Mouse (Mus musculus) MEL (cell line): Measurements from ENCODE around the gene Gpha2. TPM values are rescaled to one million over a fixed set of nuclear protein-coding genes. Genes with fewer than 3 reads are reported as not detected.

ENCODE experiments used
- DNase-seq: peaks from one replicate; pipeline ENCODE4 v3.0.0; 2011; ENCODE audit warnings: low read depth, low spot score
- H3K27ac ChIP-seq: 2 replicates; pipeline ENCODE4 v1.5.1; 2012; ENCODE audit warnings: low read depth, mild to moderate bottlenecking, control low read depth, low read length, moderate library complexity; ENCODE audit not compliant: control insufficient read depth
- H3K27me3 ChIP-seq, 2 experiments: fragments of 150-350 bp in 1 of 2; sonication (generic) in 1 of 2; 2 replicates each; pipeline ENCODE4 v1.6.1; 2012; ENCODE audit warnings: low read length in 2 of 2, mild to moderate bottlenecking in 2 of 2, improper control_type of control experiment in 1 of 2, moderate library complexity in 1 of 2; ENCODE audit not compliant: insufficient read depth in 2 of 2, control insufficient read depth in 1 of 2
- H3K36me3 ChIP-seq, 2 experiments: 2 replicates each; pipeline ENCODE4 v1.6.1; 2012 to 2014; ENCODE audit warnings: low read length in 2 of 2, improper control_type of control experiment in 1 of 2, inconsistent platforms in 1 of 2, mild to moderate bottlenecking in 1 of 2; ENCODE audit not compliant: insufficient read depth in 2 of 2, control insufficient read depth in 1 of 2
- H3K4me1 ChIP-seq, 2 experiments: fragments of 150-350 bp in 1 of 2; sonication (generic) in 1 of 2; 2 replicates each; pipeline ENCODE4 v1.6.1; 2012; ENCODE audit warnings: low read length in 2 of 2, improper control_type of control experiment in 1 of 2, mild to moderate bottlenecking in 1 of 2; ENCODE audit not compliant: insufficient read depth in 2 of 2, control insufficient read depth in 1 of 2
- H3K4me3 ChIP-seq, 2 experiments: fragments of 150-350 bp in 1 of 2; sonication (generic) in 1 of 2; 2 replicates each; pipeline ENCODE4 v1.5.1; 2012; ENCODE audit warnings: low read depth in 2 of 2, low read length in 2 of 2, mild to moderate bottlenecking in 2 of 2, moderate library complexity in 2 of 2, control low read depth in 1 of 2, improper control_type of control experiment in 1 of 2; ENCODE audit not compliant: control insufficient read depth in 1 of 2, insufficient read depth in 1 of 2
- H3K79me2 ChIP-seq: 2 replicates; pipeline ENCODE4 v1.6.1; 2012; ENCODE audit warnings: mild to moderate bottlenecking, low read length, moderate library complexity; ENCODE audit not compliant: control insufficient read depth, poor library complexity, insufficient read depth
- H3K9ac ChIP-seq: 2 replicates; pipeline ENCODE4 v1.6.1; 2012; ENCODE audit warnings: low read depth, mild to moderate bottlenecking, control low read depth, low read length, moderate library complexity; ENCODE audit not compliant: control insufficient read depth, poor library complexity, severe bottlenecking
- H3K9me3 ChIP-seq: fragments of 150-350 bp; sonication (generic); replicated peaks from 2 replicates; pipeline ENCODE4 v1.6.1; 2012; ENCODE audit warnings: mild to moderate bottlenecking, low read length, improper control_type of control experiment, moderate library complexity; ENCODE audit not compliant: insufficient read depth
- CTCF ChIP-seq, 3 experiments: IDR thresholded peaks in 2 of 3; conservative IDR thresholded peaks in 1 of 3; 2 replicates each; pipeline ENCODE4 v1.5.1; 2011 to 2012; ENCODE audit warnings: low read length in 3 of 3, low read depth in 2 of 3, mild to moderate bottlenecking in 2 of 3, improper control_type of control experiment in 1 of 3, inconsistent platforms in 1 of 3, mixed read lengths in 1 of 3, moderate library complexity in 1 of 3; ENCODE audit not compliant: control insufficient read depth in 1 of 3, insufficient read depth in 1 of 3, poor library complexity in 1 of 3, severe bottlenecking in 1 of 3
- E2F4 ChIP-seq: IDR thresholded peaks from 2 replicates; pipeline ENCODE4 v1.6.1; 2011; ENCODE audit warnings: low read depth, low read length, improper control_type of control experiment, borderline replicate concordance
- ELF1 ChIP-seq: IDR thresholded peaks from 2 replicates; pipeline ENCODE4 v1.6.1; 2014; ENCODE audit warnings: low read depth, mild to moderate bottlenecking, inconsistent platforms, low read length, improper control_type of control experiment, moderate library complexity
- EP300 ChIP-seq, 2 experiments: IDR thresholded peaks; 2 replicates each; pipeline ENCODE4 v1.6.1; 2011; ENCODE audit warnings: improper control_type of control experiment in 2 of 2, low read length in 2 of 2, low read depth in 1 of 2, mild to moderate bottlenecking in 1 of 2
- ETS1 ChIP-seq: IDR thresholded peaks from 2 replicates; pipeline ENCODE4 v1.6.1; 2012; ENCODE audit warnings: low read depth, mild to moderate bottlenecking, inconsistent platforms, low read length, improper control_type of control experiment, moderate library complexity
- GABPA ChIP-seq: IDR thresholded peaks from 2 replicates; pipeline ENCODE4 v1.6.1; 2012; ENCODE audit warnings: low read depth, mild to moderate bottlenecking, inconsistent platforms, low read length, improper control_type of control experiment, moderate library complexity
- GATA1 ChIP-seq: IDR thresholded peaks from 2 replicates; pipeline ENCODE4 v1.6.1; 2011; ENCODE audit warnings: low read depth, low read length, improper control_type of control experiment
- HCFC1 ChIP-seq: IDR thresholded peaks from 2 replicates; pipeline ENCODE4 v1.6.1; 2012; ENCODE audit warnings: low read depth, mild to moderate bottlenecking, inconsistent platforms, low read length, improper control_type of control experiment, moderate library complexity
- JUND ChIP-seq: IDR thresholded peaks from 2 replicates; pipeline ENCODE4 v1.6.1; 2011; ENCODE audit warnings: low read depth, mild to moderate bottlenecking, improper control_type of control experiment, low read length
- KAT2A ChIP-seq: conservative IDR thresholded peaks from 2 replicates; pipeline ENCODE4 v1.6.1; 2012; ENCODE audit warnings: low read depth, low read length, improper control_type of control experiment, inconsistent platforms
- MAFK ChIP-seq: IDR thresholded peaks from 2 replicates; pipeline ENCODE4 v1.6.1; 2011; ENCODE audit warnings: low read depth, mild to moderate bottlenecking, low read length, improper control_type of control experiment, borderline replicate concordance
- MAX ChIP-seq: IDR thresholded peaks from 2 replicates; pipeline ENCODE4 v1.6.1; 2011; ENCODE audit warnings: low read length, improper control_type of control experiment
- MAZ ChIP-seq: IDR thresholded peaks from 2 replicates; pipeline ENCODE4 v1.6.1; 2012; ENCODE audit warnings: low read depth, mild to moderate bottlenecking, inconsistent platforms, low read length, improper control_type of control experiment
- MEF2A ChIP-seq: IDR thresholded peaks from 2 replicates; pipeline ENCODE4 v1.6.1; 2014; ENCODE audit warnings: low read depth, mild to moderate bottlenecking, inconsistent platforms, low read length, improper control_type of control experiment; ENCODE audit not compliant: poor library complexity, insufficient replicate concordance, severe bottlenecking; ENCODE audit errors: extremely low read depth
- MXI1 ChIP-seq: IDR thresholded peaks from 2 replicates; pipeline ENCODE4 v1.6.1; 2011; ENCODE audit warnings: mild to moderate bottlenecking, low read depth, low read length, improper control_type of control experiment
- MYB ChIP-seq: IDR thresholded peaks from 2 replicates; pipeline ENCODE4 v1.6.1; 2011; ENCODE audit warnings: mild to moderate bottlenecking, low read depth, low read length, improper control_type of control experiment
- MYC ChIP-seq: IDR thresholded peaks from 2 replicates; pipeline ENCODE4 v1.6.1; 2011; ENCODE audit warnings: low read depth, mild to moderate bottlenecking, low read length, improper control_type of control experiment, moderate library complexity
- NELFE ChIP-seq: IDR thresholded peaks from 2 replicates; pipeline ENCODE4 v1.6.1; 2011; ENCODE audit warnings: low read depth, low read length, improper control_type of control experiment
- NRF1 ChIP-seq: IDR thresholded peaks from 2 replicates; pipeline ENCODE4 v1.6.1; 2014; ENCODE audit warnings: low read depth, mild to moderate bottlenecking, inconsistent platforms, low read length, improper control_type of control experiment, moderate library complexity; ENCODE audit not compliant: poor library complexity, insufficient read depth, severe bottlenecking
- POLR2A ChIP-seq, 2 experiments: IDR thresholded peaks; 2 replicates each; pipeline ENCODE4 v1.6.1; 2011 to 2012; ENCODE audit warnings: low read length in 2 of 2, mild to moderate bottlenecking in 2 of 2, control low read depth in 1 of 2, improper control_type of control experiment in 1 of 2, low read depth in 1 of 2, moderate library complexity in 1 of 2; ENCODE audit not compliant: control insufficient read depth in 1 of 2, insufficient read depth in 1 of 2, poor library complexity in 1 of 2
- POLR2AphosphoS2 ChIP-seq: IDR thresholded peaks from 2 replicates; pipeline ENCODE4 v1.6.1; 2011; ENCODE audit warnings: low read length, improper control_type of control experiment
- POLR2AphosphoS5 ChIP-seq: IDR thresholded peaks from 2 replicates; pipeline ENCODE4 v1.6.1; 2012; ENCODE audit warnings: low read depth, borderline replicate concordance, mild to moderate bottlenecking, inconsistent platforms, low read length, moderate library complexity, mixed read lengths
- RAD21 ChIP-seq: IDR thresholded peaks from 2 replicates; pipeline ENCODE4 v1.6.1; 2011; ENCODE audit warnings: mild to moderate bottlenecking, low read depth, low read length, improper control_type of control experiment
- RCOR1 ChIP-seq: IDR thresholded peaks from 2 replicates; pipeline ENCODE4 v1.6.1; 2012; ENCODE audit warnings: low read depth, mild to moderate bottlenecking, inconsistent platforms, low read length, improper control_type of control experiment
- SIN3A ChIP-seq: IDR thresholded peaks from 2 replicates; pipeline ENCODE4 v1.6.1; 2012; ENCODE audit warnings: low read length, improper control_type of control experiment, inconsistent platforms
- SMC3 ChIP-seq: IDR thresholded peaks from 2 replicates; pipeline ENCODE4 v1.6.1; 2011; ENCODE audit warnings: low read depth, low read length, improper control_type of control experiment
- TAL1 ChIP-seq: IDR thresholded peaks from 2 replicates; pipeline ENCODE4 v1.6.1; 2012; ENCODE audit warnings: mild to moderate bottlenecking, inconsistent platforms, low read length, moderate library complexity, mixed read lengths
- TBP ChIP-seq: IDR thresholded peaks from 2 replicates; pipeline ENCODE4 v1.8.0; 2011; ENCODE audit warnings: low read depth, low read length, improper control_type of control experiment
- TCF12 ChIP-seq: IDR thresholded peaks from 2 replicates; pipeline ENCODE4 v1.6.1; 2014; ENCODE audit warnings: low read depth, mild to moderate bottlenecking, inconsistent platforms, low read length, improper control_type of control experiment, moderate library complexity
- UBTF ChIP-seq: IDR thresholded peaks from 2 replicates; pipeline ENCODE4 v1.6.1; 2012; ENCODE audit warnings: low read depth, mild to moderate bottlenecking, inconsistent platforms, low read length, improper control_type of control experiment, moderate library complexity, borderline replicate concordance; ENCODE audit not compliant: insufficient read depth
- USF1 ChIP-seq: IDR thresholded peaks from 2 replicates; pipeline ENCODE4 v1.6.1; 2014; ENCODE audit warnings: low read depth, mild to moderate bottlenecking, inconsistent platforms, low read length, improper control_type of control experiment, moderate library complexity
- USF2 ChIP-seq, 2 experiments: IDR thresholded peaks; 2 replicates each; pipeline ENCODE4 v1.6.1; 2011 to 2012; ENCODE audit warnings: improper control_type of control experiment in 2 of 2, low read length in 2 of 2, borderline replicate concordance in 1 of 2, inconsistent platforms in 1 of 2, low read depth in 1 of 2, mild to moderate bottlenecking in 1 of 2; ENCODE audit not compliant: insufficient read depth in 1 of 2
- ZC3H11A ChIP-seq: IDR thresholded peaks from 2 replicates; pipeline ENCODE4 v1.6.1; 2012; ENCODE audit warnings: low read depth, mild to moderate bottlenecking, inconsistent platforms, low read length, improper control_type of control experiment
- ZKSCAN1 ChIP-seq: IDR thresholded peaks from 2 replicates; pipeline ENCODE4 v1.6.1; 2012; ENCODE audit warnings: low read depth, mild to moderate bottlenecking, inconsistent platforms, low read length, improper control_type of control experiment, moderate library complexity
- ZMIZ1 ChIP-seq: IDR thresholded peaks from 2 replicates; pipeline ENCODE4 v1.6.1; 2012; ENCODE audit warnings: low read depth, mild to moderate bottlenecking, inconsistent platforms, low read length, improper control_type of control experiment, moderate library complexity
- polyA plus RNA-seq, 2 experiments: library from polyadenylated mRNA; stranded (reverse) in 1 of 2; unstranded in 1 of 2; fragments of >175 nt in 1 of 2; fragments of >200 nt in 1 of 2; gene quantifications; 2 replicates each; pipeline versions ENCODE4 v1.2.1 to v1.2.4; 2012; ENCODE audit warnings: low replicate concordance in 2 of 2, low read depth in 1 of 2; ENCODE audit not compliant: insufficient read length in 2 of 2, insufficient read depth in 1 of 2, missing spikeins in 1 of 2
- total RNA-seq: library from RNA; depleted of rRNA; stranded (reverse); fragments of 300-350 nt; gene quantifications from 2 replicates; pipeline ENCODE4 v1.2.3, GENCODE M21; 2012

Gene Gpha2
- total and polyA plus RNA-seq, 3 experiments, result 0.19 TPM; not detected in 2

DNA sequence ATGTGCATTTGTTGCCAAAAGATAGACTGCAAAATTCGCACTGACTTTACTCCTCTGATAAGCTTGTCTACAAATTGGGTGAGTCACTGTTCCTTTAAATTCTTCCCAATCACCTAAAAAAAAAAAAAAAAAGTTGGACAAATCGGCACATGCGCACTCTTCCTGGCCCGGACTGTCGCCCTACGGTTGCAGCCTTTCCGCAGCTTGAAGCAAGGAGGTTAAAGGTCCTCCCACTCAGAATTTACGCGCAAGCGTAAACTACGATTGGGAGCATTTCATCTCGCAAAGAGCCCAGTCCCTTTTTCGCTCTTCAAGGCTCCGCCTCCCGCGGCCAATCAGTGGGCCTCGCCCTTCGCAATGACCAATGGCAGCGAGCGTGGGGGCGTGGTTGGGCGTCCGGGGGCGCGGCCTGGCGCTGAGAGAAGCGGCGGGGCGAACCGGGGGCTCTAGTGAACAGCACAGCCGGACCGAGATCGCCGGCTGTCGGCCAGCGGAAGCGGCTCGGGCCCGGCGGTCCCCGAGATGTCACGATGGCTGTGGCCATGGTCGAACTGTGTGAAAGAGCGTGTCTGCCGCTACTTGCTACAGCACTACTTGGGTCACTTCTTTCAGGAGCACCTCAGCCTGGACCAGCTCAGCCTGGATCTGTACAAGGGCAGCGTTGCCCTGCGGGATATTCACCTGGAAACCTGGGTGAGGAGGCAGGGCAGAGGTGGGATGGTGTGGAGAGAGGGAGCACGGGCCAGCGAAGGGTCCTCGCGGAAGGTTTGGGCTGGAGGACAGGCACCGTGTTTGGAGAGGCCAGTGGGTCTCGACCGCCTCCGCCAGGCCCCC, 15.3 kb downstream of the Gpha2 start, which contains the start of gene Atg2a:
Atg2a (plus strand) TSS at position 395 of the 834 bp plus-strand sequence.
- H3K27me3 ChIP-seq, result no peaks in the 10 kb centered on the region
- H3K36me3 ChIP-seq, result peaks cover 0 to 28% of the 10 kb centered on the region in 2 experiments; a peak in 3 of 4 replicates
- peaks cover 11% of the 10 kb centered on the region for H3K79me2 ChIP-seq
- DNase-seq, result peak; percentile 100
- peak within 1 kb of the TSS; percentile 94 for H3K27ac ChIP-seq
- peak within 1 kb of the TSS; percentile 90 to 94 for H3K4me3 ChIP-seq
- H3K9me3 ChIP-seq, result no peaks in the 10 kb centered on the region
- H3K4me1 ChIP-seq, result peaks cover 6 to 37% of the 10 kb centered on the region in 2 experiments
- H3K9ac ChIP-seq, result peak within 1 kb of the TSS; percentile 77
- TF ChIP-seq TBP (no peak; the same call in 1 of the 2 replicates), MAZ (peak; percentile 46), MXI1 (no peak; the same call in 1 of the 2 replicates), UBTF (peak; percentile 100), ZMIZ1 (peak; percentile 53; the same call in 1 of the 2 replicates), MYB (0 out of 2 replicates have a peak, but pooled peaks have one; percentile 54), EP300 (IDR thresholded peaks at IDR 0.05; ENCODE audit: low read depth in 1 of 2, low read length in 2 of 2) (peak in 1 of 2 experiments; percentile 61; a peak in 1 of 4 replicates), POLR2AphosphoS2 (no peak), SMC3 (no peak), KAT2A (no peak; the same call in 1 of the 2 replicates), TAL1 (no peak), GATA1 (peak; percentile 73; the same call in 1 of the 2 replicates), ZKSCAN1 (peak; percentile 25; the same call in 1 of the 2 replicates), MEF2A (no peak), NELFE (peak; percentile 60; the same call in 1 of the 2 replicates), USF2 (IDR thresholded peaks at IDR 0.05; ENCODE audit: borderline replicate concordance in 1 of 2, insufficient read depth in 1 of 2, low read depth in 1 of 2, low read length in 2 of 2) (no peak), CTCF (IDR thresholded peaks at IDR 0.05 in 2 of 3, conservative IDR thresholded peaks at IDR 0.05 in 1 of 3; ENCODE audit: control insufficient read depth in 1 of 3, insufficient read depth in 1 of 3, low read depth in 2 of 3, low read length in 3 of 3, poor library complexity in 1 of 3, severe bottlenecking in 1 of 3) (no peak), ETS1 (peak; percentile 75; the same call in 1 of the 2 replicates), E2F4 (no peak), HCFC1 (peak; percentile 89), ZC3H11A (no peak), MAX (no peak), ELF1 (peak; percentile 46; the same call in 1 of the 2 replicates), USF1 (no peak), RCOR1 (no peak), SIN3A (peak; percentile 97), GABPA (no peak), JUND (no peak), POLR2AphosphoS5 (no peak), POLR2A (IDR thresholded peaks at IDR 0.05; ENCODE audit: control insufficient read depth in 1 of 2, insufficient read depth in 1 of 2, low read depth in 1 of 2, low read length in 2 of 2, poor library complexity in 1 of 2) (peak; percentile 49 to 56), MAFK (no peak), TCF12 (peak; percentile 5; the same call in 1 of the 2 replicates), NRF1 (peak; percentile 77), RAD21 (no peak), MYC (peak; percentile 58)
